Mouse (Mus musculus): Measurements from ENCODE around the gene Trim40.
"Not testable (repeated sequence)": the region's sequence is repeated elsewhere in the genome, so short reads cannot be mapped to it uniquely, and the experiment has no call there.

The Trim40 gene

GRCm38 (mm10) chr17:36893387-36893786 is 3.5 kb upstream of the Trim40 start:
- no peak for DNase-seq (ENCODE audit: low spot score in 2 of 2)

- peak in 1 of 2 experiments; percentile 41 for DNase-seq (ENCODE audit: low spot score in 2 of 2)
Measured at GRCm38 (mm10) chr17:36892362-36892761, 2.4 kb upstream of the Trim40 start.

- DNase-seq (ENCODE audit: low spot score in 2 of 2) = not testable (repeated sequence)
Measured at GRCm38 (mm10) chr17:36891496-36891895, 1.6 kb upstream of the Trim40 start.

- no peak for DNase-seq (ENCODE audit: low spot score in 2 of 2)
Measured at GRCm38 (mm10) chr17:36885132-36885790, 4.7 kb downstream of the Trim40 start.

GRCm38 (mm10) chr17:36883350-36883749 is 6.6 kb downstream of the Trim40 start:
- no peak for DNase-seq (ENCODE audit: low spot score in 2 of 2)

- no peak for DNase-seq (ENCODE audit: low spot score in 2 of 2)
Measured at GRCm38 (mm10) chr17:36874636-36875035, 15.3 kb downstream of the Trim40 start.

- no peak for DNase-seq (ENCODE audit: low spot score in 2 of 2)
Measured at GRCm38 (mm10) chr17:36869955-36870810, 19.7 kb downstream of the Trim40 start.

GRCm38 (mm10) chr17:36869284-36869954 is 20.5 kb downstream of the Trim40 start, which contains the start of gene Trim10:
TSS of gene Trim10 (plus strand) at chr17:36869574.
- DNase-seq (ENCODE audit: low spot score in 2 of 2) = no peak

GRCm38 (mm10) chr17:36868836-36869235 is 21.1 kb downstream of the Trim40 start:
- DNase-seq (ENCODE audit: low spot score in 2 of 2) = no peak

- no peak for DNase-seq (ENCODE audit: low spot score in 2 of 2)
Measured at GRCm38 (mm10) chr17:36866719-36867527, 23.0 kb downstream of the Trim40 start, which contains the start of gene Trim15. TSS of gene Trim15 (minus strand) at chr17:36867210.

GRCm38 (mm10) chr17:36861680-36862079 is 28.2 kb downstream of the Trim40 start:
- DNase-seq (ENCODE audit: low spot score in 2 of 2) = no peak

- no peak for DNase-seq (ENCODE audit: low spot score in 2 of 2)
Measured at GRCm38 (mm10) chr17:36858181-36858580, 31.7 kb downstream of the Trim40 start.

- DNase-seq (ENCODE audit: low spot score in 2 of 2) = no peak
Measured at GRCm38 (mm10) chr17:36856236-36856635, 33.7 kb downstream of the Trim40 start.

GRCm38 (mm10) chr17:36855484-36855883 is 34.4 kb downstream of the Trim40 start:
- no peak for DNase-seq (ENCODE audit: low spot score in 2 of 2)

GRCm38 (mm10) chr17:36851627-36852026 is 38.3 kb downstream of the Trim40 start:
- no peak for DNase-seq (ENCODE audit: low spot score in 2 of 2)

- DNase-seq (ENCODE audit: low spot score in 2 of 2) = no peak
Measured at GRCm38 (mm10) chr17:36851200-36851599, 38.7 kb downstream of the Trim40 start.

- DNase-seq (ENCODE audit: low spot score in 2 of 2) = no peak
Measured at GRCm38 (mm10) chr17:36849992-36850391, 39.9 kb downstream of the Trim40 start.

GRCm38 (mm10) chr17:36848911-36849310 is 41.0 kb downstream of the Trim40 start:
- DNase-seq (ENCODE audit: low spot score in 2 of 2) = no peak

- DNase-seq (ENCODE audit: low spot score in 2 of 2) = no peak
Measured at GRCm38 (mm10) chr17:36844725-36845124, 45.2 kb downstream of the Trim40 start.

GRCm38 (mm10) chr17:36844286-36844719 is 45.6 kb downstream of the Trim40 start:
- no peak for DNase-seq (ENCODE audit: low spot score in 2 of 2)

- DNase-seq (ENCODE audit: low spot score in 2 of 2) = no peak
Measured at GRCm38 (mm10) chr17:36843696-36844095, 46.2 kb downstream of the Trim40 start.
